Mouse (Mus musculus): ENCODE results near the gene Tet3. TPM values are rescaled to one million over a fixed set of nuclear protein-coding genes. Genes with fewer than 3 reads are reported as not detected.

Tet3 gene
- polyA plus RNA-seq, 1 experiment, result 7.4 TPM

DNA sequence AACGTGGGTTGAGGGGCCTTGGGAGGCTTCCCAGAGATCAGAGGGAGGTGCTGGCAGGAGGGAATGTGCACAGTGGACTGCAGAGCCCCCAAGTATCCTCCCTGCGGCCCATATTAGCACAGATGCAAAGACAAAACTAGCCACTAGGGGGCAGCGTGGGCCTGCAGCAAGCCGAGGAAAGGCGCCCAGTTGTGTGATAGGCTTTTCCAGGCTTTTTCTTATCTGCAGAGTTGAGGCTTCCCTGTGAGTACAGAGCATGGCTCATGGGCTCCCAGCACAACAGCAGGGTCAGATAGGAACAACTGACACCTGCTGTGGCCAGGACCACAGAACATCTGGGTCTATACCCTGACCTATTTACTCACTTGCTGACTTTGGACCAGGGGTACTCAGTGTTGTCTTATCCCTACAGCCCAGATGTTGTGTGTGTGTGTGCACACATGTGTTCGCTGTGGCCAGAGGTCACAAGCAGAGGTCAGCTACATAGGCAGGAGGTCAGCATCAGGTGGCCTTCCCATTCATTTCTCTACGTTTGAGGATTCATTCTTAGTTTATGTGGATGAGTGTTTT lies 102.2 kb downstream of the Tet3 start:
- no peaks in the 10 kb centered on the region for H3K27me3 ChIP-seq (ENCODE audit: control insufficient read depth, insufficient read depth, low read length, poor library complexity, severe bottlenecking)
- no peaks in the 10 kb centered on the region for H3K4me1 ChIP-seq (ENCODE audit: control insufficient read depth, insufficient read depth, low read length)
- no peak overlapping the region for H3K9ac ChIP-seq (ENCODE audit: low read depth, poor library complexity, severe bottlenecking)
- no peaks in the 10 kb centered on the region for H3K9me3 ChIP-seq (replicated peaks; ENCODE audit: control insufficient read depth, insufficient read depth, low read length, poor library complexity, severe bottlenecking)
- TF ChIP-seq POLR2A (IDR thresholded peaks at IDR 0.05; ENCODE audit: insufficient read depth, low read length) (no peak), CTCF (IDR thresholded peaks at IDR 0.05; ENCODE audit: low read depth, low read length) (peak; percentile 92)
- no peak overlapping the region for H3K27ac ChIP-seq (ENCODE audit: insufficient read depth, low read length)
- peaks cover 2% of the 10 kb centered on the region; the same call in 1 of the 2 replicates for H3K36me3 ChIP-seq (ENCODE audit: control insufficient read depth, insufficient read depth, low read length, poor library complexity, severe bottlenecking)
- H3K4me3 ChIP-seq (ENCODE audit: low read depth, low read length), result no peak overlapping the region

DNA sequence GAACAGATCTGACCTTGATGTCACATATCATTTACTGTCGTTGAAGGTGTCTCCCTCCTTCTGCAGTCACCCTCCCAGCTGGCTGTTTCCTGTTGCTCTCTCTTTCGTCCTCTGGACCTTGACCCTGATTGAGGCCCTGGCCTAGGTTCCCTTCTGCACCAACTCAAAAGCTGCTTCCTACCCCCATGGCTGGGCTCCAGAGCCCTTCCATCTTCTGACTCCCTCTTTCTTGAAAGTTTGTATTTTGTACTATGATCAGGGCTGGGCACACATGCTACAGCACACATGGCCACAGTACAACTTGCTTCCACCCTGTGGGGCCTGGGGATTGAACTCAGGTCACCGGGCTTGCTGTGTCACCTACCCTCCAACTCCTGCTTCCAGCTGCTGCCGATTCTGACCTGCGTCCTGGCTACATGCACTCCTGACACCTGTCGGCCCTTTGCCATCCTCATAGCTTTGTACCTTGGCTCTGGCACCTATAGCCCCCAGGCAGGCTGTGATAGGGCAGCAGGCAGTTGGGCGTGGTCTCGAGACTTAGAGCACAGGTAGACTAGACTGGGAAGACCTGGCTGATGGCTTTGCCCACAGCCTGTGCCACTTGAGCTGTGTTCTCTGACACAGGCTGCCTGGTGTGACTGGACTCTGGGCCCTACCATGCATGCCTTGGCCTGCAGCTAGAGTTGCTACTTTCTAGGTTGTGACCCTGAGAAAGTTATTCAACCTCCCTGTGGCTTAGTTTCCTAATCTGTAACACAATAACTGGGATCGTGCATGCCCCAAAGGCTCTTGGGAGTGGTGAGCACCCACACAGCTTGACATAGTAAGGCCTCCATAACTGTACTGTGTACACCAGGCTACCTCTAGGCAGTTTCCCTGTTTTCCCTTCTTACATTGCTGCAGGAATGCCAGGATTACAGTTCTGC lies 103.8 kb downstream of the Tet3 start:
- Histone ChIP-seq H3K9ac (ENCODE audit: low read depth, poor library complexity, severe bottlenecking) (no peak overlapping the region), H3K36me3 (ENCODE audit: control insufficient read depth, insufficient read depth, low read length, poor library complexity, severe bottlenecking) (peaks cover 2% of the 10 kb centered on the region; the same call in 1 of the 2 replicates), H3K9me3 (replicated peaks; ENCODE audit: control insufficient read depth, insufficient read depth, low read length, poor library complexity, severe bottlenecking) (no peaks in the 10 kb centered on the region), H3K27me3 (ENCODE audit: control insufficient read depth, insufficient read depth, low read length, poor library complexity, severe bottlenecking) (no peaks in the 10 kb centered on the region), H3K4me1 (ENCODE audit: control insufficient read depth, insufficient read depth, low read length) (no peaks in the 10 kb centered on the region), H3K4me3 (ENCODE audit: low read depth, low read length) (no peak overlapping the region), H3K27ac (ENCODE audit: insufficient read depth, low read length) (no peak overlapping the region)
- no peak for TF ChIP-seq EP300 (IDR thresholded peaks at IDR 0.05; ENCODE audit: insufficient read depth, low read depth, low read length)
- TF ChIP-seq POLR2A (IDR thresholded peaks at IDR 0.05; ENCODE audit: insufficient read depth, low read length), result no peak
- no peak for TF ChIP-seq CTCF (IDR thresholded peaks at IDR 0.05; ENCODE audit: low read depth, low read length)

GRCm38 (mm10) chr6:83352666-83353410 lies 106.0 kb downstream of the Tet3 start:
- H3K9ac ChIP-seq (ENCODE audit: low read depth, poor library complexity, severe bottlenecking), result no peak overlapping the region
- TF ChIP-seq POLR2A (IDR thresholded peaks at IDR 0.05; ENCODE audit: insufficient read depth, low read length), result no peak
- no peak overlapping the region for H3K4me3 ChIP-seq (ENCODE audit: low read depth, low read length)
- no peak overlapping the region for H3K27ac ChIP-seq (ENCODE audit: insufficient read depth, low read length)
- no peaks in the 10 kb centered on the region for H3K9me3 ChIP-seq (replicated peaks; ENCODE audit: control insufficient read depth, insufficient read depth, low read length, poor library complexity, severe bottlenecking)
- H3K4me1 ChIP-seq (ENCODE audit: control insufficient read depth, insufficient read depth, low read length), result peaks cover 3% of the 10 kb centered on the region
- H3K27me3 ChIP-seq (ENCODE audit: control insufficient read depth, insufficient read depth, low read length, poor library complexity, severe bottlenecking), result no peaks in the 10 kb centered on the region
- no peaks in the 10 kb centered on the region for H3K36me3 ChIP-seq (ENCODE audit: control insufficient read depth, insufficient read depth, low read length, poor library complexity, severe bottlenecking)

DNA sequence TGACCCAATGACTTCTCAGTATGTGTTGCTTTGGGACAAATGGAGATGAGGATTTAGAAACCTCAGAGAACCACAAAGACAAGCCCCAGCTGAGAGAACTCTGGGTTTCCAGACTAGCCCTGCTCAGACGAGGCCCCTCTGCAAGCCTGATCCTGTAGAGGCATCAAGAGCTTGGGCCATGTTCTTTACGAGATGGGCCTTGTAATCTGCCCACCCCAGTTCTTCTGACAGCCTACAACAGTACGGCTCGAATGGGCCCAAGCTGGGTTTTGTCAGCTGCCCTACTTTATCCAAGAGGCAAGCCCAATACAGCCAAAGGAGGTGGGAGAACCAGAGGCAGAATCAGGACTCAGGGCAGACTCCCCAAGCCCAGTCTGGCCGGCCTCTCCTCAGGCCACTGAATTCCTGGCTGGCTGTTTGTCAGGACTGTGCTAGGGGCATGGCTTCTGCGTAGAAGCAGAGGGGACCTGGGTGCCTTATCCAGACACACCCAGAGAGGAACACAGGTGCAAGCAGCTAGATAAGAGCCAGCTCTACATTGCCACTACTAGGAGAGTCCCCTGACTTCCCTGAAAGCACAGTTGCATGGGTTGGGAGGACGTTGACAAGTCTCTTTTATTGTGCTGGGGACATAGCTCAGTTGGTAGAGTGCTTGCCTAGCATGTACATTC lies 107.3 kb downstream of the Tet3 start:
- H3K4me1 ChIP-seq (ENCODE audit: control insufficient read depth, insufficient read depth, low read length), result peaks cover 3% of the 10 kb centered on the region
- H3K4me3 ChIP-seq (ENCODE audit: low read depth, low read length), result no peak overlapping the region
- H3K27me3 ChIP-seq (ENCODE audit: control insufficient read depth, insufficient read depth, low read length, poor library complexity, severe bottlenecking), result no peaks in the 10 kb centered on the region
- H3K9ac ChIP-seq (ENCODE audit: low read depth, poor library complexity, severe bottlenecking), result no peak overlapping the region
- no peak for TF ChIP-seq CTCF (IDR thresholded peaks at IDR 0.05; ENCODE audit: low read depth, low read length)
- TF ChIP-seq EP300 (IDR thresholded peaks at IDR 0.05; ENCODE audit: insufficient read depth, low read depth, low read length), result no peak
- no peak for TF ChIP-seq POLR2A (IDR thresholded peaks at IDR 0.05; ENCODE audit: insufficient read depth, low read length)
- no peaks in the 10 kb centered on the region for H3K36me3 ChIP-seq (ENCODE audit: control insufficient read depth, insufficient read depth, low read length, poor library complexity, severe bottlenecking)
- H3K9me3 ChIP-seq (replicated peaks; ENCODE audit: control insufficient read depth, insufficient read depth, low read length, poor library complexity, severe bottlenecking), result no peaks in the 10 kb centered on the region
- no peak overlapping the region for H3K27ac ChIP-seq (ENCODE audit: insufficient read depth, low read length)

GRCm38 (mm10) chr6:83350851-83351405 lies 108.0 kb downstream of the Tet3 start:
- no peaks in the 10 kb centered on the region for H3K27me3 ChIP-seq (ENCODE audit: control insufficient read depth, insufficient read depth, low read length, poor library complexity, severe bottlenecking)
- no peak overlapping the region for H3K4me3 ChIP-seq (ENCODE audit: low read depth, low read length)
- no peaks in the 10 kb centered on the region for H3K36me3 ChIP-seq (ENCODE audit: control insufficient read depth, insufficient read depth, low read length, poor library complexity, severe bottlenecking)
- no peak overlapping the region for H3K27ac ChIP-seq (ENCODE audit: insufficient read depth, low read length)
- TF ChIP-seq POLR2A (IDR thresholded peaks at IDR 0.05; ENCODE audit: insufficient read depth, low read length) (no peak), EP300 (IDR thresholded peaks at IDR 0.05; ENCODE audit: insufficient read depth, low read depth, low read length) (no peak), CTCF (IDR thresholded peaks at IDR 0.05; ENCODE audit: low read depth, low read length) (no peak)
- no peak overlapping the region for H3K9ac ChIP-seq (ENCODE audit: low read depth, poor library complexity, severe bottlenecking)
- H3K4me1 ChIP-seq (ENCODE audit: control insufficient read depth, insufficient read depth, low read length), result peaks cover 3% of the 10 kb centered on the region
- no peaks in the 10 kb centered on the region for H3K9me3 ChIP-seq (replicated peaks; ENCODE audit: control insufficient read depth, insufficient read depth, low read length, poor library complexity, severe bottlenecking)

Measured in ES-Bruce4 (cell line).